Mouse (Mus musculus): ENCODE measurements around the gene Rtraf. TPM values are rescaled to one million over a fixed set of nuclear protein-coding genes. Genes with fewer than 3 reads are reported as not detected.

The Rtraf gene
- total RNA-seq, 2 experiments from 2014 or later = 140 to 195 TPM

- ATAC-seq (replicated peaks; ENCODE audit: low FRiP score, low TSS enrichment, poor library complexity, severe bottlenecking) = no peak
Measured at GRCm38 (mm10) chr14:19803222-19803621, 20.4 kb downstream of the Rtraf start.

- no peak for ATAC-seq (replicated peaks; ENCODE audit: low FRiP score, low TSS enrichment, poor library complexity, severe bottlenecking)
Measured at GRCm38 (mm10) chr14:19801474-19802215, 22.0 kb downstream of the Rtraf start.

GRCm38 (mm10) chr14:19800485-19800884 lies 23.1 kb downstream of the Rtraf start:
- ATAC-seq (replicated peaks; ENCODE audit: low FRiP score, low TSS enrichment, poor library complexity, severe bottlenecking) = no peak

DNA sequence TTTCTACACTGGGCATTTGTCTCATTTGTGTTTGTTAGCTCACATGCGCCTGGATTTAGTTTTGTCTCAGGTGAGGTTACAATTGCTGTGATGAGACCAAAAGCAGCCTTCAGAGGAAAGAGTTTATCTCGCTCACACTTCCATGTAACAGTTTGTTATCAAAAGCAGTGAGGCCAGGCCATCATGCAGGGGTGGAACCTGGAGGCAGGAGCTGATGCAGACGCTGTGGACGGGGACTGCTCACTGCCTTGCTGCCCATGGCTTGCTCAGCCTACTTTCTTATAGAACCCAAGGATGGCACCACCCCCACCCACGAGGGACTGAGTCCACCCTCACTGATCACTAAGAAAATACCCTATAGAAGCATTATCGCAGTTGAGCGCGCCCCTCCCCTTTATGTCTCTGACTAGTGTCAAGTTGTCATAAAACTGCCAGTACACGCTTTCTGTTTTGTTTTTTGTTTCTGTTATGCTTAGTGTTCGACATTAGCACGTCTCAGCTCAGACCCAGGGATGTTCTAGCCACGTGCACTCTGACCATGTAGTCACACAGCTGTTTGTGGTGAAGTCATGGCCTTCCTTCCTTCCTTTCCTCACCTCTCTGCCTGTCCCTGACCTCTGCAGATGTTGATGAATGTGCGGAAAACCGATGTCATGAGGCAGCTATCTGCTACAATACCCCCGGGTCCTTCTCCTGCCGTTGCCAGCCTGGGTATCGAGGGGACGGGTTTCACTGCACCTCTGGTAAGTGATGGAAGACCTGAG lies 26.9 kb downstream of the Rtraf start:
- ATAC-seq (replicated peaks; ENCODE audit: low FRiP score, low TSS enrichment, poor library complexity, severe bottlenecking) = peak; percentile 46

- no peak for ATAC-seq (replicated peaks; ENCODE audit: low FRiP score, low TSS enrichment, poor library complexity, severe bottlenecking)
Measured at GRCm38 (mm10) chr14:19794881-19795280, 28.7 kb downstream of the Rtraf start.

DNA sequence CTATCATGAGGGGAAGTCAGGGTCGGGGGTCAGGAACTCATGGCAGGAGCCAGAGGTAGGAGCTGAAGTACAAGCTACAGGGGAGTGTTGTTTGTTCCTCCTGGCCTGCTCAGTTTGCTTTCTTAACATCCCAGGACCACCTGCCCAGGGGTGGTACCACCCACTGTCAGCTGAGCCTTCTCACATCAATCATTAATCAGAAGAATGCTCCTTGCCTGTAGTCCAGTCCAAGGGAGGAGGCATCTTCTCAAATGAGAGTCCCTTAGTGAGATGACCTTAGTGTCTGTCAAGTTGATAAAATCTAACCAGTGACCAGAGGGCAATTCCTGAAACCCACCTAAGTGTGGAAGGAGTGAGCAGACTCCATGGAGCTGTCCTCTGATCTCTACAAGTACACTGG lies 35.2 kb downstream of the Rtraf start:
- ATAC-seq (replicated peaks; ENCODE audit: low FRiP score, low TSS enrichment, poor library complexity, severe bottlenecking) = no peak

DNA sequence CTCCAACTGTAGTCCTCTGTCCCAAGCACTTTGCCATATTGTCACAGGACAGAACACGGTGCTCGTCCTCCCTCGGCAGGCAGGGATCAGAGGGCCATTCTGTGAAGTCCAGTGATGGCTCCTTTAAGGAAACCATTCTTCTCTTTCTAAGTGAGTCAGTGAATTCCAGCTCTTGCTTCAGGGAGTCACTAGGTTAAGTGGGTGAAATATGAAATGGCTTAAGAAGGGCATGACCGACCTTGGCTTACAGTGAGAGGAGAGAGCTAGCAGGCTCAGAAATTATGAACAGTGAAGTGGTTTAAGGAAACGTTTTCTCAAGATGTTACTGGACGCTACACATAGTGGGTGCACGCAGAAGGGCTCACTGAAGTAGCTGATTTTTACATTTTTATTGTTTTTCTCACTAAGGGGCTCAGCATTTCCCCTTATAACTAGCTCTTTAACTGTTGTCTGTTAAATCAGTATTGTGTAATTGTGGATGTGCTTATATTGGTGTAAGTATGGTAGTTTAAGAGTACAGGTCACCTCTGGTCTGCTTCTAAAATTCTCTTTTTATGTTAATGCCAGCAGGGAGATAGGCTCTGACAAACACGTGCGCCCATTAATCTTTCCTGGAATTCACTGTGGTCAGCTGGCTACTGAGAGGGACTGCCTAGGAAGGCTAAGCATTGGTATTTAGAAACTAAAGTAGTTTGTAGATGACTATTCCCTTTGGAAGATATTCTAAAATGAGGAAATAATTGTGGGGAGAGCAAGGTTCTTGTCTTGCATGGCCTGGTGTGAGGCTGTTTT lies 37.6 kb downstream of the Rtraf start:
- no peak for ATAC-seq (replicated peaks; ENCODE audit: low FRiP score, low TSS enrichment, poor library complexity, severe bottlenecking)

DNA sequence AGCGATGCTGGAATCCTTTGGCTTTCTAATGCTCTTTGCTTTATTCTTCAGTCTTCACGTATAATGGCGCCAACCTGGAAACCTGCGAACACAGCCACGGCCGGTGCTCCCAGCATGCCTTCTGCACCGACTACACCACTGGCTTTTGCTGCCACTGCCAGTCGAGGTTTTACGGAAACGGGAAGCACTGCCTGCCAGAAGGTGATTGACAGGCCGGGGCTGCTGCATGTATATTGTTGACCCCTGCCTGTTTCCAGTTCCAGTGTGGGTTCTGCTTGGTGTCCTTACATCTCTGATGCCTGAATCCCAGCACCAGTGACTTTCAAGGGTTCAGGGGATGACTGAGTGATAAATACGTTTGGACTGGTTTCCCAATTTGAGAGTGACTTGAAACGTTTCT lies 45.7 kb downstream of the Rtraf start:
- ATAC-seq (replicated peaks; ENCODE audit: low FRiP score, low TSS enrichment, poor library complexity, severe bottlenecking) = no peak

DNA sequence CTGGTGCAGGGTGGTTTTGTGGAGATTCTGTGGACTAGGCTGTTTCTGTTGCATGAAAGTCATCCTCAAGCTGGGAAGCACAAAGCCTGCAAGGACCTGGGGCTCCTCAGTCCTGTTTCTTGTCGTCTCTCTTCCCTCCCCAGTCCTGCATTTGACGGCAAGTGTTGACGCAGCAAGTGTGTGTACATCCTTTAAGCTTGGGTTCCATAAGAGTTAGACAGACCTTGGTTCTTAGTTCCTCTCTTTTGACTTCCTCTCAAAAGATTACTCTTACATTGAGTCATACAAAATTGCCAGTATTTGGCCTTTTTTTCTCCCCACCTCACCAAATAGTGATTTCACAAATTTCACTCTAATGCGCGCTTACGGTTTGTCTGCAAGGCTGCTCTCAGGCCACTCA lies 46.3 kb downstream of the Rtraf start:
- no peak for ATAC-seq (replicated peaks; ENCODE audit: low FRiP score, low TSS enrichment, poor library complexity, severe bottlenecking)

DNA sequence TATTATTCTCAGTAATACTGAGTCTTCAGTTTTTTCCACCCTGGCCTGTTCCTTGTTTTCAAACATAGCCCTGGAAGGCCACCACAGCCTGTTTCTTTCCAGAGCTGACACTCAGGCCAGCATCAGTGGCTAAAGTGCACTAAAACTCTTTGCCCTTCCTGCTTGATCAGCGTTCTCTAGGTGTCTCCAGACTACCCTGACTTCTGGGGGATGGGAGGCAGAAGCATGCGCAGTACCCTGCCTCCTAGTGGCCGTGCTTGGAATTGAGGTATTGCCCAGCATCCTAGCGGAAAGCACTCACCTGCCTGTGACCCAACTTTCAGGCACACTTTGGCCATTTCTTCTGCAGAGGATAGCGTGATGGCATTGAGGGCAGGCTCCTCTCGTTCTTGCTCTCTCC lies 46.7 kb downstream of the Rtraf start:
- peak; percentile 57; the same call in 1 of the 2 replicates for ATAC-seq (replicated peaks; ENCODE audit: low FRiP score, low TSS enrichment, poor library complexity, severe bottlenecking)

DNA sequence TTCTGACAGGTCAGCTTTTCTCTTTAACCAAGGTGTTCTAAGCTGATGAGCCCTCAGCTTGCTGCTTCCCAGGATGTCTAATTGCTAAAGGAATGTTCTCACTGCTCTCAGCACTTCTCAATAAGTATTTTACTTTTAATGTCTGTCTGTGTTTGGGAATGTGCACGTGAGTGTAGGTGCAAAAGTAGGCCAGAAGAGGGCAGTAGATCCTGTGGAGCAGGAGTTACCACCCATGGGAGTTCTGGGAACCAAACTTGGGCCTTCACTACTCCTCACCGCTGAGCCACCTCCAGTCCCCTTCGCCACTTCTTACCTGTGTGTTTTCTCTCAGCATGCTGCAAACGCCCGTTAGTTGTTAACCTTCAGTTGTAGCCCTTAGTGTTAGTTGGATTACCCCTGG lies 47.4 kb downstream of the Rtraf start:
- ATAC-seq (replicated peaks; ENCODE audit: low FRiP score, low TSS enrichment, poor library complexity, severe bottlenecking) = no peak

- no peak for ATAC-seq (replicated peaks; ENCODE audit: low FRiP score, low TSS enrichment, poor library complexity, severe bottlenecking)
Measured at GRCm38 (mm10) chr14:19775491-19775890, 48.1 kb downstream of the Rtraf start.

GRCm38 (mm10) chr14:19774036-19774628 lies 49.5 kb downstream of the Rtraf start:
- no peak for ATAC-seq (replicated peaks; ENCODE audit: low FRiP score, low TSS enrichment, poor library complexity, severe bottlenecking)

- no peak for ATAC-seq (replicated peaks; ENCODE audit: low FRiP score, low TSS enrichment, poor library complexity, severe bottlenecking)
Measured at GRCm38 (mm10) chr14:19771173-19771572, 52.5 kb downstream of the Rtraf start.

DNA sequence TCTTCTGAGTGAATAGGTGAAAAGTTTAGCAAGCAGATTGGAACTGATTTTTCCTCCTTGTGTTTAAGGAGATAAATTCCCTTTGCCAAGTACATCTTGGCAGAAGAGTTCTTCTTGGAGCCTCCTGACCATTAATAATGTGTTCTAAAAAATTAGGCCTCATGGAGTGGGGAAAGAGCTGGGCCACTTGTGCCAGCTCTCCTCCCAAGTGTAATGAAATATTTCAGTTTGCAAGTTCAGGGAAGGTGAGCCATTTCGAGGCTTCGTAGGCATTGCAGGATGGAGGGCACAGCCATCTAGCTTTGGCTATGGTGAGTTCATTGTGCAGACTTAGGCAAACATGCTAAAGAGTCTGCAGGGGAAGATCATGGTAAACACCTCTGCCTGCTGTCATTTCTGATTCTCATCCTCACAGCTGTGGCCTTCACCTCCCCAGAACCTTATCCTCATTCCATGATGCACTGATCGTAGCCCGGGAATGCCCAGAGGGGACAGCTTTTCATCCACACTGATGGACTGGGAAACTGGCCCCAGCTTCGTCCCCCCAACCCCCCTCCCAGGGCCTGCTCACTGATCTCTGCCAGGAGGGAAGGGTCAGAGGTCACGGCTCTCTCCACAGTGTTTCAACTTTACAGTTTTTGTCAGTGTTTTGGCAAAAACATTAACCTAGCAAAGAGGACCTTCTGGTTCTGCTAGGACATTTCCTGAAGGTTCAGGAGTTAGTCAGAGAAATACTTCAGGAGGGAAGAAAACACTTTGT lies 54.0 kb downstream of the Rtraf start:
- no peak for ATAC-seq (replicated peaks; ENCODE audit: low FRiP score, low TSS enrichment, poor library complexity, severe bottlenecking)

GRCm38 (mm10) chr14:19768648-19769047 lies 55.0 kb downstream of the Rtraf start:
- ATAC-seq (replicated peaks; ENCODE audit: low FRiP score, low TSS enrichment, poor library complexity, severe bottlenecking) = no peak

- no peak for ATAC-seq (replicated peaks; ENCODE audit: low FRiP score, low TSS enrichment, poor library complexity, severe bottlenecking)
Measured at GRCm38 (mm10) chr14:19766380-19766649, 57.3 kb downstream of the Rtraf start.

GRCm38 (mm10) chr14:19765539-19766379 lies 57.9 kb downstream of the Rtraf start:
- ATAC-seq (replicated peaks; ENCODE audit: low FRiP score, low TSS enrichment, poor library complexity, severe bottlenecking) = no peak

GRCm38 (mm10) chr14:19764331-19764730 lies 59.3 kb downstream of the Rtraf start:
- peak; percentile 69 for ATAC-seq (replicated peaks; ENCODE audit: low FRiP score, low TSS enrichment, poor library complexity, severe bottlenecking)

All from megakaryocyte-erythroid progenitor cell, adult 5-6 weeks (primary cell).